Mouse (Mus musculus) embryonic facial prominence, embryonic 15.5 days (tissue): ENCODE measurements around the gene Spata21. TPM values are rescaled to one million over a fixed set of nuclear protein-coding genes. Genes with fewer than 3 reads are reported as not detected.
A peak's percentile ranks its signal among the peaks of the same experiment; 100 is the strongest.

ENCODE experiments used
- ATAC-seq: fragments of 200-750 bp; cut with Nextera tagmentation; 2 replicates; pipeline ENCODE4 v1.8.0; 2017; ENCODE audit warnings: low read depth, moderate TSS enrichment; ENCODE audit not compliant: insufficient number of reproducible peaks, low FRiP score, low TSS enrichment
- H3K27ac ChIP-seq: fragments of 300-500 bp; sonication (generic); replicated peaks from 2 replicates; pipeline ENCODE4 v1.5.1; 2015; ENCODE audit warnings: mild to moderate bottlenecking, inconsistent platforms
- H3K27me3 ChIP-seq: fragments of 300-500 bp; sonication (generic); 2 replicates; pipeline ENCODE4 v1.6.1; 2015; ENCODE audit warnings: inconsistent platforms
- H3K36me3 ChIP-seq: fragments of 300-500 bp; sonication (generic); 2 replicates; pipeline ENCODE4 v1.6.1; 2015; ENCODE audit warnings: mild to moderate bottlenecking, inconsistent platforms
- H3K4me1 ChIP-seq: fragments of 300-500 bp; sonication (generic); 2 replicates; pipeline ENCODE4 v1.6.1; 2015; ENCODE audit warnings: inconsistent platforms
- H3K4me2 ChIP-seq: fragments of 300-500 bp; sonication (generic); replicated peaks from 2 replicates; pipeline ENCODE4 v1.6.1; 2015; ENCODE audit warnings: mild to moderate bottlenecking, inconsistent platforms
- H3K4me3 ChIP-seq: fragments of 300-500 bp; sonication (generic); replicated peaks from 2 replicates; pipeline ENCODE4 v1.5.1; 2015; ENCODE audit warnings: mild to moderate bottlenecking, inconsistent platforms
- H3K9ac ChIP-seq: fragments of 300-500 bp; sonication (generic); 2 replicates; pipeline ENCODE4 v1.6.1; 2015; ENCODE audit warnings: inconsistent platforms
- H3K9me3 ChIP-seq: fragments of 300-500 bp; sonication (generic); replicated peaks from 2 replicates; pipeline ENCODE4 v1.6.1; 2016; ENCODE audit warnings: inconsistent platforms
- WGBS: fragments of 180-500 bp; shearing (Covaris S2); methylation state at CpG from one replicate; pipeline ENCODE4 v1.1.7; 2015; 5-methylcytosine and 5-hydroxymethylcytosine counted together
- polyA plus RNA-seq: library from polyadenylated mRNA; unstranded; fragments of >200 nt; fragmentation: Nextera tagmentation; extraction: Ambion mirVana; gene quantifications from 2 replicates; pipeline ENCODE4 v1.2.1, GENCODE M21; 2015

The Spata21 gene
- polyA plus RNA-seq, 1 experiment from 2014 or later: 0.20 TPM

- Histone ChIP-seq H3K4me3 (no peak overlapping the region), H3K9ac (no peak overlapping the region), H3K4me2 (no peak overlapping the region), H3K4me1 (no peaks in the 10 kb centered on the region), H3K9me3 (no peaks in the 10 kb centered on the region), H3K27ac (no peak overlapping the region), H3K27me3 (no peaks in the 10 kb centered on the region), H3K36me3 (peaks cover 16% of the 10 kb centered on the region)
- no peak for ATAC-seq
- WGBS: 76% methylated on average over 16 of the region's 16 CpGs
These were observed 18.5 kb downstream of the Spata21 start for GRCm38 (mm10) chr4:141106526-141107183.

- Histone ChIP-seq H3K4me1 (no peaks in the 10 kb centered on the region), H3K27ac (no peak overlapping the region), H3K4me2 (no peak overlapping the region), H3K9ac (no peak overlapping the region), H3K27me3 (no peaks in the 10 kb centered on the region), H3K4me3 (no peak overlapping the region), H3K9me3 (no peaks in the 10 kb centered on the region), H3K36me3 (peaks cover 30% of the 10 kb centered on the region)
- ATAC-seq: no peak
- WGBS: 32% methylated on average over 10 of the region's 10 CpGs
These were observed 20.1 kb downstream of the Spata21 start for GRCm38 (mm10) chr4:141108196-141108732.

GRCm38 (mm10) chr4:141113831-141114230, 25.7 kb downstream of the Spata21 start:
- Histone ChIP-seq H3K36me3 (peaks cover 84% of the 10 kb centered on the region), H3K9me3 (no peaks in the 10 kb centered on the region), H3K4me2 (no peak overlapping the region), H3K9ac (no peak overlapping the region), H3K4me1 (peaks cover 11% of the 10 kb centered on the region; the same call in 1 of the 2 replicates), H3K27me3 (no peaks in the 10 kb centered on the region), H3K4me3 (no peak overlapping the region), H3K27ac (no peak overlapping the region)
- 72% methylated on average over 7 of the region's 7 CpGs for WGBS
- ATAC-seq: no peak

- Histone ChIP-seq H3K4me3 (no peak overlapping the region), H3K9ac (no peak overlapping the region), H3K36me3 (peaks cover 84% of the 10 kb centered on the region), H3K4me2 (no peak overlapping the region), H3K4me1 (peaks cover 11% of the 10 kb centered on the region; the same call in 1 of the 2 replicates), H3K27ac (no peak overlapping the region; the same call in 1 of the 2 replicates), H3K9me3 (no peaks in the 10 kb centered on the region), H3K27me3 (no peaks in the 10 kb centered on the region)
- no peak for ATAC-seq
- 88% methylated on average over 6 of the region's 6 CpGs for WGBS
These were observed 26.4 kb downstream of the Spata21 start for GRCm38 (mm10) chr4:141114521-141114981.

GRCm38 (mm10) chr4:141115398-141115797, 27.3 kb downstream of the Spata21 start:
- no peak overlapping the region for H3K4me2 ChIP-seq
- H3K4me3 ChIP-seq: no peak overlapping the region
- no peaks in the 10 kb centered on the region for H3K9me3 ChIP-seq
- 83% methylated on average over 8 of the region's 8 CpGs for WGBS
- no peak for ATAC-seq
- H3K27me3 ChIP-seq: no peaks in the 10 kb centered on the region
- no peak overlapping the region for H3K27ac ChIP-seq
- peaks cover 81% of the 10 kb centered on the region for H3K36me3 ChIP-seq
- H3K4me1 ChIP-seq: peaks cover 11% of the 10 kb centered on the region; the same call in 1 of the 2 replicates
- no peak overlapping the region for H3K9ac ChIP-seq

- Histone ChIP-seq H3K9ac (no peak overlapping the region), H3K27me3 (no peaks in the 10 kb centered on the region), H3K9me3 (no peaks in the 10 kb centered on the region), H3K4me2 (no peak overlapping the region), H3K4me3 (no peak overlapping the region), H3K4me1 (peaks cover 28% of the 10 kb centered on the region; the same call in 1 of the 2 replicates), H3K27ac (no peak overlapping the region), H3K36me3 (peaks cover 50% of the 10 kb centered on the region)
- no peak for ATAC-seq
- 78% methylated on average over 4 of the region's 4 CpGs for WGBS
These were observed 30.6 kb downstream of the Spata21 start for GRCm38 (mm10) chr4:141118691-141119090.

- no peaks in the 10 kb centered on the region for H3K9me3 ChIP-seq
- H3K36me3 ChIP-seq: peaks cover 32% of the 10 kb centered on the region
- no peaks in the 10 kb centered on the region for H3K27me3 ChIP-seq
- peak; percentile 37; the same call in 1 of the 2 replicates for ATAC-seq
- peaks cover 18% of the 10 kb centered on the region; the same call in 1 of the 2 replicates for H3K4me1 ChIP-seq
- H3K27ac ChIP-seq: no peak overlapping the region
- no peak overlapping the region for H3K9ac ChIP-seq
- H3K4me2 ChIP-seq: no peak overlapping the region
- 25% methylated on average over 11 of the region's 11 CpGs for WGBS
- no peak overlapping the region for H3K4me3 ChIP-seq
These were observed 32.6 kb downstream of the Spata21 start for GRCm38 (mm10) chr4:141120700-141121099.

GRCm38 (mm10) chr4:141122663-141123062, 34.5 kb downstream of the Spata21 start:
- Histone ChIP-seq H3K4me1 (peaks cover 23% of the 10 kb centered on the region), H3K27ac (no peak overlapping the region), H3K9ac (no peak overlapping the region), H3K9me3 (no peaks in the 10 kb centered on the region), H3K4me2 (no peak overlapping the region), H3K4me3 (no peak overlapping the region), H3K27me3 (no peaks in the 10 kb centered on the region), H3K36me3 (peaks cover 12% of the 10 kb centered on the region)
- 76% methylated on average over 7 of the region's 7 CpGs for WGBS
- ATAC-seq: no peak

- no peak overlapping the region for H3K4me3 ChIP-seq
- no peaks in the 10 kb centered on the region for H3K27me3 ChIP-seq
- ATAC-seq: no peak
- no peak overlapping the region for H3K27ac ChIP-seq
- peaks cover 8% of the 10 kb centered on the region; the same call in 1 of the 2 replicates for H3K36me3 ChIP-seq
- no peaks in the 10 kb centered on the region for H3K9me3 ChIP-seq
- H3K4me2 ChIP-seq: no peak overlapping the region
- H3K4me1 ChIP-seq: peaks cover 23% of the 10 kb centered on the region
- H3K9ac ChIP-seq: no peak overlapping the region
- WGBS: 29% methylated on average over 1 of the region's 1 CpGs
These were observed 34.9 kb downstream of the Spata21 start for GRCm38 (mm10) chr4:141123065-141123464.

- no peak overlapping the region for H3K9ac ChIP-seq
- ATAC-seq: no peak
- H3K4me1 ChIP-seq: peaks cover 51% of the 10 kb centered on the region
- H3K27ac ChIP-seq: peak overlapping the region; percentile 60; the same call in 1 of the 2 replicates
- no peak overlapping the region for H3K4me3 ChIP-seq
- H3K36me3 ChIP-seq: no peaks in the 10 kb centered on the region
- WGBS: 25% methylated on average over 6 of the region's 6 CpGs
- no peaks in the 10 kb centered on the region for H3K9me3 ChIP-seq
- no peaks in the 10 kb centered on the region for H3K27me3 ChIP-seq
- no peak overlapping the region for H3K4me2 ChIP-seq
These were observed 41.1 kb downstream of the Spata21 start for GRCm38 (mm10) chr4:141129190-141129710.

GRCm38 (mm10) chr4:141130704-141131342, 42.7 kb downstream of the Spata21 start:
- Histone ChIP-seq H3K27ac (peak overlapping the region; percentile 71), H3K9me3 (no peaks in the 10 kb centered on the region), H3K9ac (no peak overlapping the region), H3K4me2 (no peak overlapping the region), H3K27me3 (no peaks in the 10 kb centered on the region), H3K4me3 (no peak overlapping the region), H3K36me3 (no peaks in the 10 kb centered on the region), H3K4me1 (peaks cover 64% of the 10 kb centered on the region)
- ATAC-seq: no peak
- WGBS: 64% methylated on average over 6 of the region's 6 CpGs
